Comparison of ENCODE assay signal across 8 mouse cellular contexts in genomic region chr8:106211421-106211820, GRCm38 (mm10). TPM values are rescaled to one million over a fixed set of nuclear protein-coding genes. Genes with fewer than 3 reads are reported as not detected.
DNase-seq lines count a peak whose midpoint lies in the region; ATAC-seq and TF ChIP-seq lines count a peak whose summit lies in the region.

No protein-coding gene starts in this region.

- peaks cover 56% of the 10 kb centered on the region for H3K36me3 ChIP-seq in heart, embryonic 14.5 days (ENCODE audit: control insufficient read depth, insufficient read depth, low read length)
- peaks cover 62% of the 10 kb centered on the region for H3K36me3 ChIP-seq in G1E (replicated peaks)
- H3K36me3 ChIP-seq in hindbrain, embryonic 10.5 days: peaks cover 66% of the 10 kb centered on the region

- no peaks in the 10 kb centered on the region for H3K9me3 ChIP-seq in heart, embryonic 14.5 days (ENCODE audit: control insufficient read depth, low read length)
- no peaks in the 10 kb centered on the region for H3K9me3 ChIP-seq in G1E (replicated peaks)
- no peaks in the 10 kb centered on the region for H3K9me3 ChIP-seq in hindbrain, embryonic 10.5 days

- ATAC-seq in heart, embryonic 14.5 days (ENCODE audit: insufficient number of reproducible peaks, insufficient read depth, low FRiP score, low read depth): no peak
- ATAC-seq in G1E (ENCODE audit: extremely low read depth, insufficient number of reproducible peaks, low FRiP score, poor library complexity, severe bottlenecking): no peak
- ATAC-seq in megakaryocyte progenitor cell, adult 5-6 weeks (replicated peaks; ENCODE audit: poor library complexity): 0 out of 2 replicates have a peak, but pooled peaks have one; percentile 1
- ATAC-seq in cerebellum, adult (ENCODE audit: insufficient number of reproducible peaks, low FRiP score, low TSS enrichment): no peak

- peak overlapping the region; percentile 72 for H3K4me2 ChIP-seq in heart, embryonic 14.5 days (ENCODE audit: low read length)

- H3K27me3 ChIP-seq in heart, embryonic 14.5 days (ENCODE audit: control insufficient read depth, insufficient read depth, low read length): no peaks in the 10 kb centered on the region
- no peaks in the 10 kb centered on the region for H3K27me3 ChIP-seq in G1E (ENCODE audit: insufficient read depth, low read length)
- no peaks in the 10 kb centered on the region for H3K27me3 ChIP-seq in hindbrain, embryonic 10.5 days (ENCODE audit: insufficient read depth, poor library complexity, severe bottlenecking)

- TF ChIP-seq CTCF in G1E (IDR thresholded peaks at IDR 0.05; ENCODE audit: low read depth, low read length): no peak

- H3K4me1 ChIP-seq in heart, embryonic 14.5 days (ENCODE audit: control insufficient read depth in 2 of 2, insufficient read depth in 2 of 2, low read length in 2 of 2): peaks cover 0 to 11% of the 10 kb centered on the region in 2 experiments; a peak in 2 of 4 replicates
- peaks cover 30% of the 10 kb centered on the region for H3K4me1 ChIP-seq in G1E (ENCODE audit: insufficient read depth, low read depth, low read length)
- H3K4me1 ChIP-seq in hindbrain, embryonic 10.5 days (replicated peaks): peaks cover 24% of the 10 kb centered on the region

- H3K9ac ChIP-seq in heart, embryonic 14.5 days (ENCODE audit: low read length): peak overlapping the region; percentile 87

- peak overlapping the region; percentile 78 to 86 for H3K27ac ChIP-seq in heart, embryonic 14.5 days (replicated peaks in 1 of 2; ENCODE audit: control insufficient read depth in 1 of 2, insufficient read depth in 1 of 2, low read depth in 2 of 2, low read length in 2 of 2)
- H3K27ac ChIP-seq in hindbrain, embryonic 10.5 days: peak overlapping the region; percentile 95

- WGBS in heart, embryonic 14.5 days: 4% methylated on average over 13 of the region's 13 CpGs
- 7% methylated on average over 13 of the region's 13 CpGs for WGBS in hindbrain, embryonic 10.5 days

- no peak for DNase-seq in heart, postnatal 10 days
- DNase-seq in G1E (ENCODE audit: low spot score) (no peak), MN1 (ENCODE audit: low spot score) (no peak)
- no peak for DNase-seq in hindbrain, embryonic 10.5 days (ENCODE audit: low spot score)
- DNase-seq in adrenal gland, adult 2 months: no peak

- intact Hi-C loops in heart, postnatal 10 days (cut with DNase I): loop anchor here (5.0 kb wide), 1 partner anchor 191 kb away; no protein-coding TSS in a partner anchor

- H3K4me3 ChIP-seq in heart, embryonic 14.5 days (ENCODE audit: control insufficient read depth in 1 of 2, insufficient read depth in 1 of 2, low read depth in 1 of 2, low read length in 2 of 2): peak overlapping the region; percentile 69 to 71
- H3K4me3 ChIP-seq in G1E (ENCODE audit: low read depth, low read length): peak overlapping the region; percentile 86
- H3K4me3 ChIP-seq in hindbrain, embryonic 10.5 days: peak overlapping the region; percentile 96

RNA-seq across cellular contexts. Expression of gene Prmt7, which starts 0.7 kb away (rescaled TPM):
- polyA plus RNA-seq in heart, embryonic 14.5 days (2014; fragmentation: Nextera tagmentation; extraction: Ambion mirVana): 33.7 and 33.9 TPM in 2 replicates
- total RNA-seq in heart, postnatal 10 days (2021): 10 to 100 TPM; 21.6 to 24.0 TPM
- total RNA-seq in G1E (2014; fragmentation: Nextera tagmentation) (16.1 and 20.0 TPM in 2 replicates), G1E (2017) (22.8 and 27.4 TPM in 2 replicates)
- polyA plus RNA-seq in G1E (2012): 20.5 and 43.9 TPM in 2 replicates
- polyA plus RNA-seq in hindbrain, embryonic 10.5 days (2016; fragmentation: Nextera tagmentation; extraction: Ambion mirVana): 71.1 and 73.6 TPM in 2 replicates
- 14.6 and 16.2 TPM in 2 replicates for total RNA-seq in megakaryocyte progenitor cell, adult 5-6 weeks (2015)
- total RNA-seq in megakaryocyte progenitor cell, adult 5-6 weeks (2017): 41.0 and 45.8 TPM in 2 replicates
- total RNA-seq in adrenal gland, adult 2 months (2021): 10 to 100 TPM; 23.0 to 28.1 TPM
- 14.1 and 19.8 TPM in 2 replicates for polyA plus RNA-seq in adrenal gland, adult 2 months (2012; rRNA removed)

RNA-seq across cellular contexts. Expression of gene Slc7a6os, which starts 0.7 kb away (rescaled TPM):
- 18.7 and 20.9 TPM in 2 replicates for polyA plus RNA-seq in heart, embryonic 14.5 days (2014; fragmentation: Nextera tagmentation; extraction: Ambion mirVana)
- 10 to 100 TPM; 15.2 to 15.8 TPM for total RNA-seq in heart, postnatal 10 days (2021)
- total RNA-seq in G1E (2014; fragmentation: Nextera tagmentation): 32.7 and 36.3 TPM in 2 replicates
- 41.0 and 45.6 TPM in 2 replicates for total RNA-seq in G1E (2017)
- 24.1 and 25.6 TPM in 2 replicates for polyA plus RNA-seq in G1E (2012)
- 33.0 and 36.9 TPM in 2 replicates for polyA plus RNA-seq in hindbrain, embryonic 10.5 days (2016; fragmentation: Nextera tagmentation; extraction: Ambion mirVana)
- total RNA-seq in megakaryocyte progenitor cell, adult 5-6 weeks (2015): 43.4 and 54.2 TPM in 2 replicates
- total RNA-seq in megakaryocyte progenitor cell, adult 5-6 weeks (2017): 39.5 and 47.7 TPM in 2 replicates
- total RNA-seq in adrenal gland, adult 2 months (2021): 10 to 100 TPM; 24.2 to 25.1 TPM
- polyA plus RNA-seq in adrenal gland, adult 2 months (2012; rRNA removed): 14.1 and 14.7 TPM in 2 replicates

RNA-seq across cellular contexts. Expression of gene Slc7a6, which starts 42.8 kb away (rescaled TPM):
- polyA plus RNA-seq in heart, embryonic 14.5 days (2014; fragmentation: Nextera tagmentation; extraction: Ambion mirVana): 40.4 TPM in 2 replicates
- 10 to 100 TPM; 17.8 to 20.3 TPM for total RNA-seq in heart, postnatal 10 days (2021)
- total RNA-seq in G1E (2014; fragmentation: Nextera tagmentation) (6.6 and 7.1 TPM in 2 replicates), G1E (2017) (4.1 TPM in 2 replicates)
- 1.0 and 1.3 TPM in 2 replicates for polyA plus RNA-seq in G1E (2012)
- 66.1 and 71.9 TPM in 2 replicates for polyA plus RNA-seq in hindbrain, embryonic 10.5 days (2016; fragmentation: Nextera tagmentation; extraction: Ambion mirVana)
- 25.3 and 32.8 TPM in 2 replicates for total RNA-seq in megakaryocyte progenitor cell, adult 5-6 weeks (2015)
- total RNA-seq in megakaryocyte progenitor cell, adult 5-6 weeks (2017): 20.8 and 27.6 TPM in 2 replicates
- total RNA-seq in adrenal gland, adult 2 months (2021): 10 to 100 TPM; 27.2 to 34.0 TPM
- 17.3 and 26.5 TPM in 2 replicates for polyA plus RNA-seq in adrenal gland, adult 2 months (2012; rRNA removed)
